Mouse (Mus musculus) hindbrain, embryonic 14.5 days (tissue): ENCODE data around the gene Zfp64. TPM values are rescaled to one million over a fixed set of nuclear protein-coding genes. Genes with fewer than 3 reads are reported as not detected.

Experiments used
- ATAC-seq: fragments of 200-750 bp; cut with Nextera tagmentation; 2 replicates; pipeline ENCODE4 v1.8.0; 2017; ENCODE audit warnings: moderate number of reproducible peaks, mild to moderate bottlenecking, moderate TSS enrichment, moderate library complexity; ENCODE audit not compliant: low FRiP score
- DNase-seq: peaks from one replicate; pipeline ENCODE4 v3.0.0-alpha.2; 2015; ENCODE audit warnings: low spot score
- H3K27ac ChIP-seq: fragments of 300-500 bp; sonication (generic); 2 replicates; pipeline ENCODE4 v1.5.1; 2014; ENCODE audit warnings: mild to moderate bottlenecking, moderate library complexity
- H3K27me3 ChIP-seq: fragments of 300-500 bp; sonication (generic); 2 replicates; pipeline ENCODE4 v1.6.1; 2014; ENCODE audit warnings: mild to moderate bottlenecking, low read length, mixed read lengths; ENCODE audit not compliant: control insufficient read depth, insufficient read depth
- H3K36me3 ChIP-seq: fragments of 300-500 bp; sonication (generic); replicated peaks from 2 replicates; pipeline ENCODE4 v1.6.1; 2014; ENCODE audit not compliant: control insufficient read depth, insufficient read depth
- H3K4me1 ChIP-seq: fragments of 300-500 bp; sonication (generic); replicated peaks from 2 replicates; pipeline ENCODE4 v1.6.1; 2014; ENCODE audit warnings: antibody characterized with exemption, low read length, mixed read lengths; ENCODE audit not compliant: control insufficient read depth, insufficient read depth
- H3K4me2 ChIP-seq: fragments of 300-500 bp; sonication (generic); replicated peaks from 2 replicates; pipeline ENCODE4 v1.6.1; 2014; ENCODE audit warnings: mild to moderate bottlenecking, moderate library complexity
- H3K4me3 ChIP-seq: fragments of 300-500 bp; sonication (generic); replicated peaks from 2 replicates; pipeline ENCODE4 v1.5.1; 2014; ENCODE audit warnings: mild to moderate bottlenecking, low read length
- H3K9ac ChIP-seq: fragments of 300-500 bp; sonication (generic); 2 replicates; pipeline ENCODE4 v1.6.1; 2014
- H3K9me3 ChIP-seq: fragments of 300-500 bp; sonication (generic); 2 replicates; pipeline ENCODE4 v1.6.1; 2016; ENCODE audit warnings: low read length; ENCODE audit not compliant: control insufficient read depth
- WGBS: fragments of 180-500 bp; shearing (Covaris S2); extraction: QIAGEN DNeasy Blood & Tissue Kit; methylation state at CpG from one replicate; pipeline ENCODE4 v1.1.7; 2014; 5-methylcytosine and 5-hydroxymethylcytosine counted together
- polyA plus RNA-seq: library from polyadenylated mRNA; unstranded; fragments of >200 nt; fragmentation: Nextera tagmentation; extraction: Ambion mirVana; gene quantifications from 2 replicates; pipeline ENCODE4 v1.2.1, GENCODE M21; 2014

Gene Zfp64
- polyA plus RNA-seq, 1 experiment from 2014 or later, result 27.3 TPM

- Histone ChIP-seq H3K9ac (no peak overlapping the region), H3K36me3 (no peaks in the 10 kb centered on the region)
- no peak for ATAC-seq
These were observed 72.4 kb downstream of the Zfp64 start for GRCm38 (mm10) chr2:168882997-168883396.

GRCm38 (mm10) chr2:168881927-168882326 is 73.5 kb downstream of the Zfp64 start:
- H3K27ac ChIP-seq, result no peak overlapping the region
- no peaks in the 10 kb centered on the region for H3K4me1 ChIP-seq
- DNase-seq (no peak), ATAC-seq (no peak)
- no peak overlapping the region for H3K9ac ChIP-seq
- no peaks in the 10 kb centered on the region for H3K9me3 ChIP-seq
- H3K36me3 ChIP-seq, result no peaks in the 10 kb centered on the region
- no peak overlapping the region for H3K4me3 ChIP-seq
- H3K4me2 ChIP-seq, result no peak overlapping the region
- WGBS, result 47% methylated on average over 5 of the region's 5 CpGs
- H3K27me3 ChIP-seq, result no peaks in the 10 kb centered on the region

More at GRCm38 (mm10) chr2:168882997-168883396, 72.4 kb downstream of the Zfp64 start:
- H3K9me3 ChIP-seq, result no peaks in the 10 kb centered on the region
- whole genome bisulfite sequencing, result 100% methylated on average over 1 of the region's 1 CpGs
- no peak overlapping the region for H3K4me2 ChIP-seq
- H3K27me3 ChIP-seq, result no peaks in the 10 kb centered on the region
- no peak overlapping the region for H3K4me3 ChIP-seq
- H3K4me1 ChIP-seq, result no peaks in the 10 kb centered on the region
- no peak for DNase-seq
- H3K27ac ChIP-seq, result no peak overlapping the region

- Histone ChIP-seq H3K4me2 (no peak overlapping the region), H3K4me1 (no peaks in the 10 kb centered on the region), H3K9me3 (no peaks in the 10 kb centered on the region), H3K27me3 (no peaks in the 10 kb centered on the region), H3K9ac (no peak overlapping the region), H3K27ac (no peak overlapping the region), H3K4me3 (no peak overlapping the region), H3K36me3 (no peaks in the 10 kb centered on the region)
- DNase-seq (no peak), ATAC-seq (no peak)
- 86% methylated on average over 10 of the region's 10 CpGs for WGBS
These were observed 75.8 kb downstream of the Zfp64 start for GRCm38 (mm10) chr2:168879573-168879972.

- no peak for ATAC-seq
- H3K9me3 ChIP-seq, result no peaks in the 10 kb centered on the region
- DNase-seq, result no peak
- no peaks in the 10 kb centered on the region for H3K4me1 ChIP-seq
- H3K4me2 ChIP-seq, result no peak overlapping the region
- H3K9ac ChIP-seq, result no peak overlapping the region
- no peak overlapping the region for H3K27ac ChIP-seq
- no peak overlapping the region for H3K4me3 ChIP-seq
- 67% methylated on average over 8 of the region's 8 CpGs for WGBS
- H3K36me3 ChIP-seq, result no peaks in the 10 kb centered on the region
- H3K27me3 ChIP-seq, result no peaks in the 10 kb centered on the region
These were observed 76.7 kb downstream of the Zfp64 start for GRCm38 (mm10) chr2:168878708-168879107.

- WGBS, result 86% methylated on average over 4 of the region's 4 CpGs
- no peaks in the 10 kb centered on the region for H3K36me3 ChIP-seq
- no peak overlapping the region for H3K4me3 ChIP-seq
- no peaks in the 10 kb centered on the region for H3K27me3 ChIP-seq
- no peaks in the 10 kb centered on the region for H3K9me3 ChIP-seq
- H3K4me1 ChIP-seq, result 0 out of 2 replicates have a peak, but pooled peaks cover under 1% of the 10 kb centered on the region
- no peak overlapping the region for H3K9ac ChIP-seq
- H3K4me2 ChIP-seq, result no peak overlapping the region
- DNase-seq, result no peak
- H3K27ac ChIP-seq, result no peak overlapping the region
- ATAC-seq, result no peak
These were observed 77.2 kb downstream of the Zfp64 start for GRCm38 (mm10) chr2:168878158-168878557.

- Histone ChIP-seq H3K4me3 (no peak overlapping the region), H3K4me2 (no peak overlapping the region), H3K9me3 (no peaks in the 10 kb centered on the region), H3K27me3 (no peaks in the 10 kb centered on the region), H3K36me3 (no peaks in the 10 kb centered on the region), H3K9ac (no peak overlapping the region), H3K4me1 (peaks cover 8% of the 10 kb centered on the region; the same call in 1 of the 2 replicates), H3K27ac (no peak overlapping the region)
- DNase-seq (no peak), ATAC-seq (no peak)
- WGBS, result 89% methylated on average over 10 of the region's 10 CpGs
These were observed 78.8 kb downstream of the Zfp64 start for GRCm38 (mm10) chr2:168876631-168877030.

GRCm38 (mm10) chr2:168874498-168874897 is 80.9 kb downstream of the Zfp64 start:
- 0 out of 2 replicates have a peak, but pooled peaks cover 4% of the 10 kb centered on the region for H3K27me3 ChIP-seq
- H3K9ac ChIP-seq, result no peak overlapping the region
- H3K4me2 ChIP-seq, result no peak overlapping the region
- no peaks in the 10 kb centered on the region for H3K36me3 ChIP-seq
- ATAC-seq, result no peak
- no peak overlapping the region for H3K27ac ChIP-seq
- H3K4me3 ChIP-seq, result no peak overlapping the region
- 87% methylated on average over 6 of the region's 6 CpGs for WGBS
- no peaks in the 10 kb centered on the region for H3K9me3 ChIP-seq
- peaks cover 8% of the 10 kb centered on the region; the same call in 1 of the 2 replicates for H3K4me1 ChIP-seq
- no peak for DNase-seq

GRCm38 (mm10) chr2:168871767-168872511 is 83.4 kb downstream of the Zfp64 start:
- 0 out of 2 replicates have a peak, but pooled peaks cover 4% of the 10 kb centered on the region for H3K27me3 ChIP-seq
- 12% methylated on average over 22 of the region's 22 CpGs for WGBS
- H3K4me3 ChIP-seq, result no peak overlapping the region
- H3K9me3 ChIP-seq, result no peaks in the 10 kb centered on the region
- no peak for ATAC-seq
- H3K36me3 ChIP-seq, result no peaks in the 10 kb centered on the region
- H3K4me1 ChIP-seq, result peaks cover 8% of the 10 kb centered on the region; the same call in 1 of the 2 replicates
- no peak overlapping the region for H3K9ac ChIP-seq
- no peak for DNase-seq
- H3K27ac ChIP-seq, result no peak overlapping the region
- H3K4me2 ChIP-seq, result peak overlapping the region; percentile 35

GRCm38 (mm10) chr2:168870480-168870879 is 84.9 kb downstream of the Zfp64 start:
- no peak overlapping the region for H3K9ac ChIP-seq
- peaks cover 8% of the 10 kb centered on the region; the same call in 1 of the 2 replicates for H3K4me1 ChIP-seq
- ATAC-seq (no peak), DNase-seq (no peak)
- H3K27me3 ChIP-seq, result 0 out of 2 replicates have a peak, but pooled peaks cover 9% of the 10 kb centered on the region
- H3K9me3 ChIP-seq, result no peaks in the 10 kb centered on the region
- no peak overlapping the region for H3K27ac ChIP-seq
- WGBS, result 63% methylated on average over 4 of the region's 4 CpGs
- H3K4me2 ChIP-seq, result no peak overlapping the region
- H3K36me3 ChIP-seq, result no peaks in the 10 kb centered on the region
- no peak overlapping the region for H3K4me3 ChIP-seq
